Comparison of ENCODE assay signal across 11 mouse cellular contexts in genomic region chr2:37869628-37870027, GRCm38 (mm10).
DNase-seq lines count a peak whose midpoint lies in the region; ATAC-seq and TF ChIP-seq lines count a peak whose summit lies in the region.
"Had no signal": no experiment of that assay in that cellular context is flagged by ENCODE, and none has a peak within 500 bp of the region (broad histone marks: within the 10 kb centered on the region; RNA-seq: fewer than 3 reads in every experiment).

No protein-coding gene starts in this region.

- no peaks in the 10 kb centered on the region for H3K27me3 ChIP-seq in neural tube, embryonic 13.5 days
- H3K27me3 ChIP-seq in forebrain, embryonic 14.5 days (replicated peaks; ENCODE audit: control insufficient read depth, insufficient read depth, low read length): no peaks in the 10 kb centered on the region
- no peaks in the 10 kb centered on the region for H3K27me3 ChIP-seq in limb, embryonic 14.5 days (ENCODE audit: control insufficient read depth, insufficient read depth, low read length)
- H3K27me3 ChIP-seq: liver, embryonic 13.5 days had no signal

- no peak for TF ChIP-seq CTCF in gastrocnemius, adult 2 months (IDR thresholded peaks at IDR 0.05)

- intact Hi-C loops in gastrocnemius, adult 2 months (cut with DNase I): no loop called here

- no peaks in the 10 kb centered on the region for H3K36me3 ChIP-seq in neural tube, embryonic 13.5 days
- no peaks in the 10 kb centered on the region for H3K36me3 ChIP-seq in forebrain, embryonic 14.5 days (ENCODE audit: control insufficient read depth, insufficient read depth, low read length)
- no peaks in the 10 kb centered on the region for H3K36me3 ChIP-seq in limb, embryonic 14.5 days (ENCODE audit: control insufficient read depth, insufficient read depth, low read length)
- H3K36me3 ChIP-seq: liver, embryonic 13.5 days had no signal

- H3K27ac ChIP-seq in neural tube, embryonic 13.5 days (replicated peaks): no peak overlapping the region
- no peak overlapping the region for H3K27ac ChIP-seq in forebrain, embryonic 14.5 days (ENCODE audit: low read depth, low read length)
- no peak overlapping the region for H3K27ac ChIP-seq in limb, embryonic 14.5 days (replicated peaks; ENCODE audit: low read depth, low read length)
- no peak overlapping the region for H3K27ac ChIP-seq in gastrocnemius, adult 2 months
- H3K27ac ChIP-seq: liver, embryonic 13.5 days; macrophage had no signal

- no peaks in the 10 kb centered on the region for H3K9me3 ChIP-seq in neural tube, embryonic 13.5 days
- H3K9me3 ChIP-seq in forebrain, embryonic 14.5 days (replicated peaks; ENCODE audit: control insufficient read depth, low read length): no peaks in the 10 kb centered on the region
- H3K9me3 ChIP-seq in limb, embryonic 14.5 days (ENCODE audit: control insufficient read depth, low read length): no peaks in the 10 kb centered on the region
- H3K9me3 ChIP-seq: liver, embryonic 13.5 days had no signal

- DNase-seq in neural tube, embryonic 10.5 days (ENCODE audit: extremely low spot score, low spot score): no peak
- DNase-seq in forebrain, embryonic 14.5 days (ENCODE audit: low spot score): no peak
- peak; percentile 16 for DNase-seq in limb, embryonic 14.5 days (ENCODE audit: low spot score)
- no peak for DNase-seq in gastrocnemius, adult 2 months
- no peak for DNase-seq in spleen, adult 12 weeks (ENCODE audit: low spot score)
- DNase-seq in urinary bladder, postnatal 10 days (ENCODE audit: low spot score): no peak
- DNase-seq: cerebellum, adult 9-11 months; kidney, postnatal 14 days; liver, embryonic 13.5 days had no signal

- 0 out of 2 replicates have a peak, but pooled peaks have one; percentile 47 for ATAC-seq in neural tube, embryonic 13.5 days (ENCODE audit: low read depth)
- ATAC-seq in forebrain, embryonic 14.5 days: peak; percentile 55; the same call in 1 of the 2 replicates
- ATAC-seq in limb, embryonic 14.5 days (ENCODE audit: low FRiP score, low read depth): no peak

- no peak overlapping the region for H3K4me2 ChIP-seq in neural tube, embryonic 13.5 days
- no peak overlapping the region for H3K4me2 ChIP-seq in forebrain, embryonic 14.5 days (ENCODE audit: low read length)
- no peak overlapping the region for H3K4me2 ChIP-seq in limb, embryonic 14.5 days (replicated peaks; ENCODE audit: low read depth, low read length, severe bottlenecking)
- H3K4me2 ChIP-seq: liver, embryonic 13.5 days had no signal

- peaks cover 5% of the 10 kb centered on the region for H3K4me1 ChIP-seq in neural tube, embryonic 13.5 days (replicated peaks)
- peaks cover 4% of the 10 kb centered on the region; the same call in 1 of the 2 replicates for H3K4me1 ChIP-seq in forebrain, embryonic 14.5 days (ENCODE audit: control insufficient read depth, insufficient read depth, low read length)
- peaks cover 10% of the 10 kb centered on the region; the same call in 1 of the 2 replicates for H3K4me1 ChIP-seq in limb, embryonic 14.5 days (ENCODE audit: control insufficient read depth, insufficient read depth, low read length)
- H3K4me1 ChIP-seq: liver, embryonic 13.5 days had no signal

- no peak overlapping the region for H3K9ac ChIP-seq in neural tube, embryonic 13.5 days
- H3K9ac ChIP-seq in forebrain, embryonic 14.5 days (ENCODE audit: low read length): no peak overlapping the region
- H3K9ac ChIP-seq in limb, embryonic 14.5 days (ENCODE audit: low read depth, low read length, severe bottlenecking): no peak overlapping the region
- H3K9ac ChIP-seq: liver, embryonic 13.5 days had no signal

- TF ChIP-seq POLR2A in limb, embryonic 14.5 days (IDR thresholded peaks at IDR 0.05; ENCODE audit: borderline replicate concordance, extremely low read depth, insufficient read depth, insufficient read length): no peak

- H3K4me3 ChIP-seq in neural tube, embryonic 13.5 days: no peak overlapping the region
- H3K4me3 ChIP-seq in forebrain, embryonic 14.5 days (ENCODE audit: low read depth, low read length): no peak overlapping the region
- no peak overlapping the region for H3K4me3 ChIP-seq in limb, embryonic 14.5 days (replicated peaks; ENCODE audit: low read length)
- H3K4me3 ChIP-seq in gastrocnemius, adult 2 months: no peak overlapping the region
- H3K4me3 ChIP-seq: liver, embryonic 13.5 days had no signal

- WGBS in neural tube, embryonic 13.5 days: 25% methylated on average over 6 of the region's 6 CpGs
- 43% methylated on average over 6 of the region's 6 CpGs for WGBS in forebrain, embryonic 14.5 days
- 20% methylated on average over 6 of the region's 6 CpGs for WGBS in limb, embryonic 14.5 days
